Mouse (Mus musculus): ENCODE measurements around the gene Sqstm1. TPM values are rescaled to one million over a fixed set of nuclear protein-coding genes. Genes with fewer than 3 reads are reported as not detected.
A peak's percentile ranks its signal among the peaks of the same experiment; 100 is the strongest.

The Sqstm1 gene
- polyA plus RNA-seq, 1 experiment from 2014 or later = 131 TPM

DNA sequence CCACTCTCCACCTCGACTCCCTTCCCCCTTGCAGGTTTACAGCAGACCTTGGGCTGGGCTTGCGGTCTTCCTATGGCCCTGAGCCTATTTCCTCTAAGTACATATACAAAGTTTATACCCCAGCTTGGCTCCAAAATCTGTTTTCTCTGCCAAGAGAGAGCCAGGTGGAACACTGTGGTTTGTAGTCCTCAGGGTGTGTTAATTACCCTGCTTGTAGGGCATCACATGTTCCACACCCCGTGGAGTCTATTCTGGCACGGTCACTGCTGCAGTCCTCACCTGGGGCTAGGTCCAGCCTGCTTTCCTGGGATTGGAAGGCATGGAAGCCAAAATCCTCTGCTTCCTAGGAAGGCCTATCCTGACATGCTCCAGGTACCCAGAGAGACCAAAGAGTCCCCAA is 17.1 kb upstream of the Sqstm1 start:
- Histone ChIP-seq H3K27me3 (replicated peaks; ENCODE audit: low read depth, poor library complexity, severe bottlenecking) (peaks cover 42% of the 10 kb centered on the region), H3K4me3 (no peak overlapping the region), H3K4me1 (peaks cover 78% of the 10 kb centered on the region), H3K9me3 (no peaks in the 10 kb centered on the region), H3K36me3 (replicated peaks) (peaks cover 19% of the 10 kb centered on the region), H3K27ac (replicated peaks) (no peak overlapping the region)
- DNase-seq (ENCODE audit: low spot score) = no peak
- 94% methylated on average over 4 of the region's 4 CpGs for WGBS

DNA sequence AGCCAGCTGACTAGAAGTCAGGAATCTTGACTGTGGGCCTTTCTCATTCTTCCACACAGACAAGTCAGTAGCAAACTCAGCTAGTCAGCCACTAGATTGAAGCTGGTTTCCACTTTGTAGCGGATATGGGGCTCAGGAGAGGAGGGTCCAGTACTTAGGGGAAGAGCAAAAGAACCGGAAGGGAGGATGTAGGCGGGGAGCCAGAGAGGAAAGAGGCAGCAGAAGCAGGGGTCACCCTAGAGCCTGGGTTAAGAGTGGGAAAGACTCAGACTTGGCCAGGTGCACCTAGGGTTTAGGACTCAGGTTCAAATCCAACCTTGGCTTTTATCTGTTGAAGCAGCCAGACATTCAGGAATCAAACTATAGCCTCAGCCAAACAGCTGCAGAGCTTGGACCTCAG is 16.6 kb upstream of the Sqstm1 start:
- H3K36me3 ChIP-seq (replicated peaks) = peaks cover 14% of the 10 kb centered on the region
- peak overlapping the region; percentile 89; the same call in 1 of the 2 replicates for H3K4me3 ChIP-seq
- H3K27me3 ChIP-seq (replicated peaks; ENCODE audit: low read depth, poor library complexity, severe bottlenecking) = peaks cover 47% of the 10 kb centered on the region
- no peak for DNase-seq (ENCODE audit: low spot score)
- WGBS = 70% methylated on average over 3 of the region's 3 CpGs
- H3K27ac ChIP-seq (replicated peaks) = no peak overlapping the region
- H3K9me3 ChIP-seq = no peaks in the 10 kb centered on the region
- peaks cover 78% of the 10 kb centered on the region for H3K4me1 ChIP-seq

DNA sequence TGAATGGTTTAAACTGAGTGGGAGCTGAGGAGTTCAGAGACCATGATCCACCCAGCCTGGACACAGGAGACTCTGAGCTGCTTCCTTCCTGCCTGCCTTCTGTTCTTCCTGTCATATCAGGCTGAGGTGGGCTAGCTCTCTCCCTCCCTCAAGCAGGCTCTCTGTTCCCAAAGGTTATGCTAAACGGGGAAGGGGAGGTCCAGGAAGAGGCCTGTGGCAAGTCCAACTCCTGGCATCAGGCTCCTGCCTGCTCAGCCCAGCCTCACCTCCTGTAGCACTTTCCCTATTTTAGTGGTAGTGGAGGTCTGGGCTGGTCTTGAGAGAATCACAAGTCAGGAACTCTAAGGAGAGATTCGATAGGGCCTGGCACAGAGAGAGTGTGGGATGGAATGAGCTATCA is 15.8 kb upstream of the Sqstm1 start:
- Histone ChIP-seq H3K9me3 (no peaks in the 10 kb centered on the region), H3K4me1 (peaks cover 72% of the 10 kb centered on the region), H3K27me3 (replicated peaks; ENCODE audit: low read depth, poor library complexity, severe bottlenecking) (peaks cover 47% of the 10 kb centered on the region)

DNA sequence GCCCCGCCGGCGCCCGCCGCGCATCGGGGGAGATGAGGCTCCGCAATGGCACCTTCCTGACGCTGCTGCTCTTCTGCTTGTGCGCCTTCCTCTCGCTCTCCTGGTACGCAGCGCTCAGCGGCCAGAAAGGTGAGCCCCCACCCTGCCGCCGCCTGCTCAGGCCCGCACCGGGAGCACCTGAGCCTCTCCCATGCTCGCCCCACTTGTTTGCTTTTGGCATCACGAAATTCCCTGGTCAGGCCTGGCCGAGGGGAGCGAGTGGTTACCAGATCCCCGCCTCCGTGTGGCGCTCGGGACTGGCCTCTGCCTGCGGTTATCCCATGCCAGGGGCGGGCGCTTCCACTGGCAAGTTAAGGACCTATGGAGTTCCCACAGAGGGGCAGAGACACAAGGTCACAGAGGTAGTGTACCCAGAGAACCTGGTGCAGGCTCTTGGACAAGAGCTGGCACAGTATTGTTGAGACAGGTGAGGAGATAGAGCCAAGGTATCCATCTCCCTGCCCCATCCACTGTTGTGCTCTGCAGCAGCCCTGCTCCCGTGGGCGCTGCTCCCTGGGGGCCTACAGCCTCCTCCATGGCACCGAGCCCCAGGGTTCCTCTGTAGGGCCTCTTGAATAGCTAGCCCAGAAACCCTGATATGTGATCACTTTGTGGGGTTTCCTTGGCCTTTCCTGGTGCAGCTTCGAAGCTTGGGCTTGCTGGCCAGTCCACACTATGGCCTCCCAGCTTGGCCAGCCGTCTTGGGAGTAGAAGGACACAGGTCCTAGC is 15.2 kb upstream of the Sqstm1 start:
- Histone ChIP-seq H3K27ac (replicated peaks) (peak overlapping the region; percentile 94), H3K4me1 (peaks cover 68% of the 10 kb centered on the region), H3K9me3 (no peaks in the 10 kb centered on the region), H3K27me3 (replicated peaks; ENCODE audit: low read depth, poor library complexity, severe bottlenecking) (peaks cover 44% of the 10 kb centered on the region), H3K36me3 (replicated peaks) (peaks cover 3% of the 10 kb centered on the region), H3K4me3 (peak overlapping the region; percentile 89)
- 3% methylated on average over 34 of the region's 34 CpGs for WGBS
- DNase-seq (ENCODE audit: low spot score) = peak; percentile 67

More for the DNA sequence above, 15.8 kb upstream of the Sqstm1 start:
- Histone ChIP-seq H3K27ac (replicated peaks) (peak overlapping the region; percentile 94), H3K36me3 (replicated peaks) (peaks cover 5% of the 10 kb centered on the region), H3K4me3 (peak overlapping the region; percentile 89)
- WGBS = 36% methylated on average over 2 of the region's 2 CpGs
- no peak for DNase-seq (ENCODE audit: low spot score)

DNA sequence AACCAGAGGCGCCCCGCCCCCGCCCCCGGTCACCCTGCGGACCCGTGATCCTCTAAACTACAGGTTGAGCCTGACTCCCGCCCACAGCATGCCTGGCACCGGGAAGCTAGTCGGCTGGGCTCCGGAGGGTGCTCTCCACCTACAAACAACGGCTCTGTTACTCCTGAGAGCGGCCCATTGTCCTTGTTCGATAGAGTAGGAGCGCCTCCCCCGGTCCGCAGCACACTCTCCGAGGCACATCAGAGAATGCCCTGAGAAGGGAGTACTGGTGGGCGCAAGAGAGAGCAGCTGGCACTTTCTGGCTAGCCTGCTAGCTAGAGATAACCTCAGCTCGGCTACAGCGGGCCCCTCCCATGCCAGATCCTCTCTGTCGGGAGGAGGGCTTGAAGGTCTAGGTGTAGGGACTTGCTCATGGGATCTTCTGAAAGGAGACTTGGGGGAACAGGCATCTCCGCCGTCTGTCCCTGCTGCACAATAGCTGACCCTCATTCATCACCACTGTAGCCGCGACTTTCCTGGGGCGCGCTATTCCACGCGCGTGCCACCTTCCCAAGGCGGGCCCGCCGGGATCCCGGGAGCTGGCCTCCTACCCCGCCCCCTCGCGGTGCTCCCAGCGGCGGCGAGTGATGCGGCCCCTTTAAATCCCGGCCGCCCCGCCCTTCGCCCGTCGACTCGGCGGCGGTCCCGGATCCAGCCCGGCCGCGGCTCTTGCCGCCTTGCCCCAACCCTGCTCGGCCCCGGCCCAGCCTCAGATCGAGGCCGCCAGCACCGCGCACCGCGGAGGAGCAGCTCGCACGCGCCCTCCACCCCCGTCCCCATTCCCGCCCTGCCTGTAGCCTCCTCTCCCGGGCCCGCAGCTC is 14.3 kb upstream of the Sqstm1 start:
- H3K27me3 ChIP-seq (replicated peaks; ENCODE audit: low read depth, poor library complexity, severe bottlenecking) = peaks cover 35% of the 10 kb centered on the region
- no peaks in the 10 kb centered on the region for H3K9me3 ChIP-seq
- peaks cover 59% of the 10 kb centered on the region for H3K4me1 ChIP-seq
- DNase-seq (ENCODE audit: low spot score) = peak; percentile 86
- peak overlapping the region; percentile 89 for H3K4me3 ChIP-seq
- no peaks in the 10 kb centered on the region for H3K36me3 ChIP-seq (replicated peaks)
- H3K27ac ChIP-seq (replicated peaks) = peak overlapping the region; percentile 94
- under 1% methylated on average over 70 of the region's 70 CpGs for WGBS

DNA sequence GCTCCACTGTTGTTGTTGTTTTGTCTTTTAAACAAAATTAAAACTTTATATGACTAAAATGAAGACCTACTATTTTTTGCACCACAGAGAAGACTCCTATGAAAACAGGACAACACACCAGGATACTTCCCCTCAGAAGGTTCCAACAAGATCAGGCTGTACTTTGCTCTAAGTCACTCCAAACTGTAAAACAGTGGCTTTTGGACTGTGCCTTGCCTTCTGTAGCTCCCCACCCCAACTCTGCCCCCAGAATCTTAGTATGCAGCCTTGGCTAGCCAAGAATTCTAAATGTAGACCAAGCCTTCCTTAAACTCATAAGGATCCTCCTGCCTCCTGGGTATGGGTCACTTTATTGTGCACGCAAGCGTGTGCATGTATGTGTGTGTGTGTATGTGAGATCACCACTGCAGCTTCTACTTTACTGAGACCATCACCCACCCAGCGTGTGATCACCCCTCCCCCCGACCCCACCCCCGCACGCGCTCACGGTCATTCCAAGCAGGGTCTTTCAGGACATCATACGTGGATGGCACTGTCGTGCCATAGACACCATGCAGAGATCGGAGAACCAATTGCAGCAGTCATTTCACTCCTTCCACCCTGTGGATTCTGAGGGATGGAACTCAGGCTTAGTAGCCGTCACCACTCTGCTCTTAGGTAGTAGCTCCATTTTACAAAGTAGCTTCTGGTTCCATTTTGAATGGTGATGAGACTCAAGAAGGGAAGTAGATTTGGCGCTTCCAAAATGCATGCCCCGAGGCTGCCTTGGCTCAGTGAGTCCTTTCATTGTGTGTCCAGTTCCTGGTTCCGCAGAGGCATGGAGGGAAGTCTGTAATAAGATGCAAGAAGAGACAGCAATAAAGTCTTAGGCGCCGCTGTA is 13.4 kb upstream of the Sqstm1 start:
- WGBS = 7% methylated on average over 17 of the region's 17 CpGs
- Histone ChIP-seq H3K27me3 (replicated peaks; ENCODE audit: low read depth, poor library complexity, severe bottlenecking) (peaks cover 28% of the 10 kb centered on the region), H3K4me1 (peaks cover 50% of the 10 kb centered on the region), H3K9me3 (no peaks in the 10 kb centered on the region), H3K36me3 (replicated peaks) (no peaks in the 10 kb centered on the region), H3K27ac (replicated peaks) (peak overlapping the region; percentile 94), H3K4me3 (peak overlapping the region; percentile 89)
- peak; percentile 43 for DNase-seq (ENCODE audit: low spot score)

DNA sequence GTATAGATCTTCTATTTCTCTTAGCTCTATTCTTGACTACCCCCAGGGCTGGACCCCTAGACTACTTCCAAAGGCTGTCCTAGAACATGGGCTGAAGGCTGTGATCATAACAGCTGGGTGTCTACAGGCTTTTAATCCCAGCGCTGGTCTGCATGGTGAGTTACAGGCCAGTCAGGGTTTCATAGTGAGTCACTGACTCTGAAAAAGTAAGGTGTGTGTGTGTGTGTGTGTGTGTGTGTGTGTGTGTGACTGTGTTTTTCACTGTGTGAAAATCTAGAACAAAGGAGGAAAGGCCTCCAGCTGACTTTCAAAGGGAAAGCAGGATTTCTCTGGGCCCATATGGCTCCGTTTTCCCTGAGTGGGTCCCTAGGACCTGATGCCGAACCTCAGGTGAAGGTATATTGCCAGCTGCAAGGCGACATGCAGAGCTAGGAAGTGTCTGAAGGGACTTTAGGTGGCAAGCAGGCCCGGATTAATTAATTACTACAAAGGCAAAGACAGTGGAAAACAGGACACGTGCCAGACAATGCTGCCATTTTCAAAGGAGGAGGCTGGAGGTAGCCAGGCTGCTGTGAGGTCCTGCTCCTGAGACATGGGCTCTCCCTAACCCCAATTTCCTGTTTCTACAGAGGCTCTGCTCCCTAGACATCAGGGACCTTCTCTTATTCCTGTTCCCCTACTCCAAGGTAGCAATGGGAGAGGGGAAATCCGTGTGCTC is 12.1 kb upstream of the Sqstm1 start:
- Histone ChIP-seq H3K36me3 (replicated peaks) (no peaks in the 10 kb centered on the region), H3K9me3 (no peaks in the 10 kb centered on the region), H3K4me1 (peaks cover 42% of the 10 kb centered on the region), H3K4me3 (no peak overlapping the region), H3K27me3 (replicated peaks; ENCODE audit: low read depth, poor library complexity, severe bottlenecking) (peaks cover 28% of the 10 kb centered on the region), H3K27ac (replicated peaks) (no peak overlapping the region)
- WGBS = 58% methylated on average over 7 of the region's 7 CpGs
- no peak for DNase-seq (ENCODE audit: low spot score)

DNA sequence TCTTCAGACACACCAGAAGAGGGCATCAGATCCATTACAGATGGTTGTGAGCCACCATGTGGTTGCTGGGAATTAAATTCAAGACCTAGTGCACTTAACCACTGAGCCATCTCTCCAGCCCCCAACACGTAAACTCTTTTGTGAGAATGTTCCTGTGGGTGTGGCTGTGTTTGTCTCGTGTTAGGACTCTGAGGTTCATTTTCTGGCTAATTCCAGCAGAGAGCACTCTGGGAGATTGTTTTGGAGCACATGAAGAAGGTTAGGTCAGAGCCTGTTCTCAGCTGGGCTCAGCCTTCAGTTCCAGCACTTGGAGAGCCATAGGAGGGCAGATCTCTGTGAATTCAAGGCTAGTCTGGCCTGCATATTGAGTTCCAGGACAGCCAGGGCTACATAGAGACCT is 9.2 kb upstream of the Sqstm1 start:
- H3K4me3 ChIP-seq = no peak overlapping the region
- peaks cover 40% of the 10 kb centered on the region for H3K4me1 ChIP-seq
- peaks cover 16% of the 10 kb centered on the region for H3K27me3 ChIP-seq (replicated peaks; ENCODE audit: low read depth, poor library complexity, severe bottlenecking)
- 57% methylated on average over 2 of the region's 2 CpGs for WGBS
- H3K36me3 ChIP-seq (replicated peaks) = no peaks in the 10 kb centered on the region
- no peak overlapping the region for H3K27ac ChIP-seq (replicated peaks)
- DNase-seq (ENCODE audit: low spot score) = no peak
- no peaks in the 10 kb centered on the region for H3K9me3 ChIP-seq

DNA sequence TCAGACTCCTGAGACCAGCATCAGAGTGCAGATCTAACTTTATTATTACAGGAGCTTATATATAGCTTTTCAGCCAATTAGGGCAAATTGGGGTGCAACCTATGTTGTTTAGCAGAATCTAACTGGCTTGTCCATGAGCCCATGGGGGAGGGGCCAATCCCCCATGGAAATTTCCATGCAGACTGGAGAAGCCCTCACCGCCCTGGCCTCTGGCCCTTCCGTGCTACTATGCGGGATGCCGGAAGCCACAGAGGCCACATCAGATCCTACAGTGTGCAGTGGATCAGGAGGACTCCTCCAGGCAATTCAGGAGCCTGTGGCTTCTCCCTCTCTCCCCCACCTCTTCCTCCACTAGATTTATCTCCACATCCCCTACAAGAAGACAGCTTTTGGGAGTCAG is 7.2 kb upstream of the Sqstm1 start:
- WGBS = 46% methylated on average over 4 of the region's 4 CpGs

DNA sequence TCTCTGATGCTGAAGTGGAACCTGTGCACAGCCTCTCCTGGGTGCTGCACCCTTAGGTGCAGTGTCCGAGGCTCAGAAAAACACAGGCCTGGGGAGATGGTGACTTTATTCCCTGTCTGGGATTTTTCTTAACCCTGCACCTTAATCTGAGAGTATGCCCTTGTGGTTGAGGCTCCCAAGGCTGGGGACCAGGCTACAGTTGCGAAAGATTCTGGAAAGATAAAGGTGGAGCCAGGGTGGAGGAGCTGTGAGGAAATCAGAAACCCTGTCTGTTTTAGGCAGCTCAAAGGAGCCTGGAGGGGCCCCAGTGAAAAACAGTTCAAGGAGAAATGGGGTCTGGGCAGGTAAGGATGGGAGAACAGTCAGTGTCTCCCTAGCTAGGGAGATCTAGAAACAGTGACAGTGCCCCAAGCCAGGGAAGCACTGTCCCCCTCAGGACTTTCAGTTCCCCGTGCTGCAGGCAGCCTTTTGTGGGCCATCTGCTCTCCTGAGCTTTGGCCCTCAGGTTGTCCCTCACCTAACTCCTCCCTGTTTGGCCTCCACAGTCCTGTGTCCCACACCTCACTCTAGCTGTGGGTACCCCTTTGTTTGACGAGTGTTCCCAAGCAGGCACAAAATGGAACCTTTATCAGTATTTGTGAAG is 6.2 kb upstream of the Sqstm1 start:
- Histone ChIP-seq H3K4me1 (peaks cover 28% of the 10 kb centered on the region), H3K9me3 (no peaks in the 10 kb centered on the region), H3K36me3 (replicated peaks) (no peaks in the 10 kb centered on the region), H3K27ac (replicated peaks) (0 out of 2 replicates have a peak overlapping the region, but pooled peaks have one; percentile 5), H3K27me3 (replicated peaks; ENCODE audit: low read depth, poor library complexity, severe bottlenecking) (no peaks in the 10 kb centered on the region), H3K4me3 (no peak overlapping the region)
- 74% methylated on average over 4 of the region's 4 CpGs for WGBS
- no peak for DNase-seq (ENCODE audit: low spot score)

More for the DNA sequence above, 7.2 kb upstream of the Sqstm1 start:
- H3K27ac ChIP-seq (replicated peaks) = no peak overlapping the region
- H3K27me3 ChIP-seq (replicated peaks; ENCODE audit: low read depth, poor library complexity, severe bottlenecking) = peaks cover 5% of the 10 kb centered on the region; the same call in 1 of the 2 replicates
- no peaks in the 10 kb centered on the region for H3K36me3 ChIP-seq (replicated peaks)
- H3K4me1 ChIP-seq = peaks cover 28% of the 10 kb centered on the region
- H3K4me3 ChIP-seq = no peak overlapping the region
- no peak for DNase-seq (ENCODE audit: low spot score)
- H3K9me3 ChIP-seq = no peaks in the 10 kb centered on the region

DNA sequence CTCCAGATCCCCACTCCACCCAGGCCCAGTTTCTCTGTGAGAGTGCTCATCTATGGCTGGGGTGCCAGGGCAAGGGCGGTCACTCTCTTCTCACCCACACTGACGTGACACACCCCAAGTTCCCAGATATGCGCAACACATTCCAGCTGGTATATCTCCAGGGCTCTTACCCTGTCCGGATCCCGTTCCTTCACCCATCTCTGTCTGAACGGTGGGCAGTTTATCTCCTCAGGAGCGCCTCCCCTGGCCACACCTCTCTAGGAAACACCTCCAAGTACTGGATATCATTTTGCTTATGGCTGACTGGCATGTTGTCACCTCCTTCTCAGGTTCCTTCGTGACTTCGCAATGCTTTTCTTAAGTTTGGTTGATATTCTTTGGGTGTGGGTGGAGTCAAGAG is 5.0 kb upstream of the Sqstm1 start:
- no peak overlapping the region for H3K4me3 ChIP-seq
- 20% methylated on average over 9 of the region's 9 CpGs for WGBS
- no peaks in the 10 kb centered on the region for H3K9me3 ChIP-seq

More for the DNA sequence above, 5.0 kb upstream of the Sqstm1 start:
- no peak for DNase-seq (ENCODE audit: low spot score)
- Histone ChIP-seq H3K27me3 (replicated peaks; ENCODE audit: low read depth, poor library complexity, severe bottlenecking) (no peaks in the 10 kb centered on the region), H3K4me1 (peaks cover 36% of the 10 kb centered on the region), H3K36me3 (replicated peaks) (no peaks in the 10 kb centered on the region), H3K27ac (replicated peaks) (no peak overlapping the region)
